Mouse (Mus musculus) midbrain, embryonic 12.5 days (tissue): ENCODE measurements at regions not wholly inside any gene's neighbourhood (a gene's known extent, or its start where the extent isn't known, plus 50 kb on each side); places are given as distances from the start of the nearest gene placed in this dataset.
A peak's percentile ranks its signal among the peaks of the same experiment; 100 is the strongest.

ENCODE experiments used
- ATAC-seq: fragments of 200-750 bp; cut with Nextera tagmentation; 2 replicates; pipeline ENCODE4 v1.8.0; 2017; ENCODE audit warnings: low read depth, moderate TSS enrichment, moderate library complexity; ENCODE audit not compliant: low FRiP score
- H3K27ac ChIP-seq: fragments of 300-500 bp; sonication (generic); replicated peaks from 2 replicates; pipeline ENCODE4 v1.5.1; 2016; ENCODE audit warnings: mild to moderate bottlenecking
- H3K27me3 ChIP-seq: fragments of 300-500 bp; sonication (generic); 2 replicates; pipeline ENCODE4 v1.6.1; 2016; ENCODE audit warnings: mild to moderate bottlenecking
- H3K36me3 ChIP-seq: fragments of 300-500 bp; sonication (generic); 2 replicates; pipeline ENCODE4 v1.6.1; 2016
- H3K4me1 ChIP-seq: fragments of 300-500 bp; sonication (generic); 2 replicates; pipeline ENCODE4 v1.6.1; 2016
- H3K4me2 ChIP-seq: fragments of 300-500 bp; sonication (generic); replicated peaks from 2 replicates; pipeline ENCODE4 v1.6.1; 2016; ENCODE audit warnings: mild to moderate bottlenecking, moderate library complexity
- H3K4me3 ChIP-seq: fragments of 300-500 bp; sonication (generic); 2 replicates; pipeline ENCODE4 v1.5.1; 2016; ENCODE audit warnings: mild to moderate bottlenecking
- H3K9ac ChIP-seq: fragments of 300-500 bp; sonication (generic); replicated peaks from 2 replicates; pipeline ENCODE4 v1.6.1; 2016; ENCODE audit warnings: mild to moderate bottlenecking, moderate library complexity
- H3K9me3 ChIP-seq: fragments of 300-500 bp; sonication (generic); 2 replicates; pipeline ENCODE4 v1.6.1; 2016; ENCODE audit warnings: mild to moderate bottlenecking
- WGBS: fragments of 180-500 bp; shearing (Covaris S2); methylation state at CpG from one replicate; pipeline ENCODE4 v1.1.7; 2016; 5-methylcytosine and 5-hydroxymethylcytosine counted together

GRCm38 (mm10) chrX:22898698-22899051, 466.2 kb downstream of the Klhl13 start:
- H3K4me1 ChIP-seq: no peaks in the 10 kb centered on the region
- no peaks in the 10 kb centered on the region for H3K36me3 ChIP-seq
- no peak overlapping the region for H3K4me2 ChIP-seq
- 55% methylated on average over 1 of the region's 1 CpGs for WGBS
- no peak overlapping the region for H3K9ac ChIP-seq
- no peaks in the 10 kb centered on the region for H3K27me3 ChIP-seq
- H3K9me3 ChIP-seq: no peaks in the 10 kb centered on the region
- no peak overlapping the region for H3K4me3 ChIP-seq
- H3K27ac ChIP-seq: no peak overlapping the region
- peak; percentile 56; the same call in 1 of the 2 replicates for ATAC-seq

- peak; percentile 89 for ATAC-seq
- no peaks in the 10 kb centered on the region for H3K4me1 ChIP-seq
- no peak overlapping the region for H3K27ac ChIP-seq
- H3K36me3 ChIP-seq: no peaks in the 10 kb centered on the region
- H3K4me2 ChIP-seq: no peak overlapping the region
- 42% methylated on average over 7 of the region's 7 CpGs for WGBS
- no peaks in the 10 kb centered on the region for H3K27me3 ChIP-seq
- no peak overlapping the region for H3K4me3 ChIP-seq
- no peaks in the 10 kb centered on the region for H3K9me3 ChIP-seq
- no peak overlapping the region for H3K9ac ChIP-seq
Measured at GRCm38 (mm10) chrX:22898048-22898697, 466.7 kb downstream of the Klhl13 start.

GRCm38 (mm10) chrX:22869791-22870190, 495.1 kb downstream of the Klhl13 start:
- no peak overlapping the region for H3K4me3 ChIP-seq
- no peaks in the 10 kb centered on the region for H3K4me1 ChIP-seq
- no peak overlapping the region for H3K9ac ChIP-seq
- H3K36me3 ChIP-seq: no peaks in the 10 kb centered on the region
- H3K27ac ChIP-seq: no peak overlapping the region
- no peak overlapping the region for H3K4me2 ChIP-seq
- 91% methylated on average over 1 of the region's 1 CpGs for WGBS
- H3K27me3 ChIP-seq: no peaks in the 10 kb centered on the region
- ATAC-seq: no peak
- no peaks in the 10 kb centered on the region for H3K9me3 ChIP-seq

GRCm38 (mm10) chrX:22849522-22850495, 515.1 kb downstream of the Klhl13 start:
- H3K36me3 ChIP-seq: no peaks in the 10 kb centered on the region
- H3K9ac ChIP-seq: no peak overlapping the region
- H3K4me1 ChIP-seq: no peaks in the 10 kb centered on the region
- H3K27ac ChIP-seq: peak overlapping the region; percentile 78
- no peaks in the 10 kb centered on the region for H3K27me3 ChIP-seq
- H3K4me3 ChIP-seq: no peak overlapping the region
- H3K9me3 ChIP-seq: no peaks in the 10 kb centered on the region
- peak; percentile 95 for ATAC-seq
- WGBS: 31% methylated on average over 9 of the region's 9 CpGs
- no peak overlapping the region for H3K4me2 ChIP-seq

GRCm38 (mm10) chrX:22848778-22849177, 516.1 kb downstream of the Klhl13 start:
- no peaks in the 10 kb centered on the region for H3K9me3 ChIP-seq
- 25% methylated on average over 2 of the region's 2 CpGs for WGBS
- ATAC-seq: no peak
- H3K4me3 ChIP-seq: no peak overlapping the region
- H3K9ac ChIP-seq: no peak overlapping the region
- H3K36me3 ChIP-seq: no peaks in the 10 kb centered on the region
- no peaks in the 10 kb centered on the region for H3K27me3 ChIP-seq
- H3K4me2 ChIP-seq: no peak overlapping the region
- no peaks in the 10 kb centered on the region for H3K4me1 ChIP-seq
- no peak overlapping the region for H3K27ac ChIP-seq

- peak; percentile 68 for ATAC-seq
- Histone ChIP-seq H3K4me1 (no peaks in the 10 kb centered on the region), H3K36me3 (no peaks in the 10 kb centered on the region), H3K4me3 (no peak overlapping the region), H3K9ac (no peak overlapping the region), H3K27ac (no peak overlapping the region), H3K4me2 (no peak overlapping the region), H3K9me3 (no peaks in the 10 kb centered on the region), H3K27me3 (no peaks in the 10 kb centered on the region)
- WGBS: 26% methylated on average over 3 of the region's 3 CpGs
Measured at GRCm38 (mm10) chrX:22833226-22833625, 531.7 kb downstream of the Klhl13 start.

GRCm38 (mm10) chrX:22805184-22805583, 559.7 kb downstream of the Klhl13 start:
- H3K36me3 ChIP-seq: no peaks in the 10 kb centered on the region
- 68% methylated on average over 1 of the region's 1 CpGs for WGBS
- no peak overlapping the region for H3K4me2 ChIP-seq
- H3K27ac ChIP-seq: no peak overlapping the region
- ATAC-seq: no peak
- no peaks in the 10 kb centered on the region for H3K27me3 ChIP-seq
- H3K4me3 ChIP-seq: no peak overlapping the region
- no peak overlapping the region for H3K9ac ChIP-seq
- H3K9me3 ChIP-seq: no peaks in the 10 kb centered on the region
- H3K4me1 ChIP-seq: no peaks in the 10 kb centered on the region

GRCm38 (mm10) chrX:22769971-22770530, 594.8 kb downstream of the Klhl13 start:
- Histone ChIP-seq H3K9me3 (no peaks in the 10 kb centered on the region), H3K27ac (no peak overlapping the region), H3K4me3 (no peak overlapping the region), H3K4me2 (no peak overlapping the region), H3K27me3 (no peaks in the 10 kb centered on the region), H3K4me1 (no peaks in the 10 kb centered on the region), H3K9ac (no peak overlapping the region), H3K36me3 (no peaks in the 10 kb centered on the region)
- ATAC-seq: no peak
- WGBS: 75% methylated on average over 1 of the region's 1 CpGs

- H3K4me1 ChIP-seq: no peaks in the 10 kb centered on the region
- no peaks in the 10 kb centered on the region for H3K9me3 ChIP-seq
- H3K4me3 ChIP-seq: no peak overlapping the region
- no peak overlapping the region for H3K27ac ChIP-seq
- ATAC-seq: no peak
- no peaks in the 10 kb centered on the region for H3K27me3 ChIP-seq
- no peaks in the 10 kb centered on the region for H3K36me3 ChIP-seq
- no peak overlapping the region for H3K9ac ChIP-seq
- 60% methylated on average over 2 of the region's 2 CpGs for WGBS
- H3K4me2 ChIP-seq: no peak overlapping the region
Measured at GRCm38 (mm10) chrX:22739235-22739634, 625.6 kb downstream of the Klhl13 start.

- ATAC-seq: no peak
- H3K4me1 ChIP-seq: no peaks in the 10 kb centered on the region
- H3K27ac ChIP-seq: no peak overlapping the region
- H3K9ac ChIP-seq: no peak overlapping the region
- H3K27me3 ChIP-seq: no peaks in the 10 kb centered on the region
- no peaks in the 10 kb centered on the region for H3K36me3 ChIP-seq
- H3K4me2 ChIP-seq: no peak overlapping the region
- H3K9me3 ChIP-seq: no peaks in the 10 kb centered on the region
- no peak overlapping the region for H3K4me3 ChIP-seq
- 89% methylated on average over 2 of the region's 2 CpGs for WGBS
Measured at GRCm38 (mm10) chrX:22698179-22698578, 666.7 kb downstream of the Klhl13 start.

- no peaks in the 10 kb centered on the region for H3K36me3 ChIP-seq
- H3K27me3 ChIP-seq: no peaks in the 10 kb centered on the region
- no peak for ATAC-seq
- no peaks in the 10 kb centered on the region for H3K9me3 ChIP-seq
- H3K27ac ChIP-seq: no peak overlapping the region
- H3K4me2 ChIP-seq: no peak overlapping the region
- 56% methylated on average over 3 of the region's 3 CpGs for WGBS
- H3K9ac ChIP-seq: no peak overlapping the region
- H3K4me1 ChIP-seq: no peaks in the 10 kb centered on the region
- no peak overlapping the region for H3K4me3 ChIP-seq
Measured at GRCm38 (mm10) chrX:22657722-22658342, 707.0 kb downstream of the Klhl13 start.
